Mouse (Mus musculus): ENCODE data around the gene Stat3. TPM values are rescaled to one million over a fixed set of nuclear protein-coding genes. Genes with fewer than 3 reads are reported as not detected.

Stat3 gene
- polyA plus RNA-seq, 1 experiment from 2014 or later: 24.6 TPM

DNA sequence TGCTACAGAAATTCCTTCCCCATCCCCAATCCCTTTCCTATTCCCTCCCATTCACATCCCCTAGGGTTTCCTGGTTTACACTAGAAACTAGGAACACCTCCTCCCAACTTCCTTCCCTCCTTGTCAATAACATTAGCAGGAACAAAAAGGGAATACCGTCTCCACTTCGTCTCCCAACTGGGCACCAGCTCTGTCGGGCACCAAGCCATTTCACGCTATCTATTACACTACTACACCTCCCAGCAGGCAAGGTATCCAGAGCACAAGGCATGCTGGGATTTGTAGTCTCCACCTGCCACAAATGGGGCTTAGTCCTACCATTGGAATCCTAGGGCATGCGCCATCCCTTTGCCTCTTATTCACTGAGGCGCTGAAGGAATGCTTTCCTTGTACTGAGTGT, 21.2 kb upstream of the Stat3 start:
- Histone ChIP-seq H3K4me2 (0 out of 2 replicates have a peak overlapping the region, but pooled peaks have one; percentile 1), H3K9me3 (replicated peaks) (no peaks in the 10 kb centered on the region), H3K4me3 (no peak overlapping the region), H3K9ac (no peak overlapping the region), H3K4me1 (peaks cover 11% of the 10 kb centered on the region), H3K27ac (no peak overlapping the region), H3K36me3 (ENCODE audit: poor library complexity, severe bottlenecking) (no peaks in the 10 kb centered on the region), H3K27me3 (peaks cover 45% of the 10 kb centered on the region)
- WGBS: 12% methylated on average over 6 of the region's 6 CpGs
- peak; percentile 80 for ATAC-seq

DNA sequence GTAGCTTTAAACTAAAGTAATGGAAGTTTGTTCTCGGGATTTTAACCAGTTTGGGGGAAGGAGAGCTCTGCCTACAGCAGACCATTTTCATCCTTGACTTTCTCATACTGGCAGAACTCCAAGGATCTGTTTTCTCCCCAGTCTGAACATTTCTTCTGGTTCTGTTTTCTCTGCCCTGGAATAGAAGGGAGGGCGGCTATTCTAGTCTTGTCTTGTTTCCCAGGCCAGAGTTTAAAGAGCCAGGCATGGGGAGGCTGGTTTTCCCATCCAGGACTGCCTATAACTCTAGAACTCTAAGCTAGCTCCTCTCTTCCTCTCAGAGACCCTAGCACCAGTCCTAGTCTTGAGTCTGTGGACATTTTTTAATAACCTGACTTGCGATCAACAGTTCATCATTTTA, 20.5 kb upstream of the Stat3 start:
- 32% methylated on average over 3 of the region's 3 CpGs for WGBS
- ATAC-seq: no peak
- H3K36me3 ChIP-seq (ENCODE audit: poor library complexity, severe bottlenecking): no peaks in the 10 kb centered on the region

DNA sequence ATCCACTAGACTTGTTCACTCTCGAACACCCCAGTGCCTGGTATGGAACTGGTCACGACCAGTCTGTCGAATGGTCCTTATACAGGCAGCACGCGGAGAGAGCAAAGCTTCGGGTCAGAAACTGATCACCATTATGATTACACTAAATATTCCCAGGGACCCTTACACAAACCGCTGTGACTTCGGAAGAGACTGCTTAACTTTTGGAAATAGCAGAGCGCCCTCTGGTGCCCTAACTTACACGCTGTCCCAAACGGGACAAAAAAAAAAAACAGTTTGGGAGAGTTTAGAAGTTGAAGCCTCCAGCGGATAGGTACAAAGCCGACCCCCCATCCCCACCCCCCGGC, 20.1 kb upstream of the Stat3 start:
- Histone ChIP-seq H3K4me3 (peak overlapping the region; percentile 28; the same call in 1 of the 2 replicates), H3K27ac (no peak overlapping the region), H3K27me3 (peaks cover 39% of the 10 kb centered on the region), H3K9ac (peak overlapping the region; percentile 37; the same call in 1 of the 2 replicates), H3K4me1 (peaks cover 11% of the 10 kb centered on the region), H3K9me3 (replicated peaks) (no peaks in the 10 kb centered on the region), H3K36me3 (ENCODE audit: poor library complexity, severe bottlenecking) (no peaks in the 10 kb centered on the region), H3K4me2 (peak overlapping the region; percentile 47)
- no peak for ATAC-seq
- 4% methylated on average over 14 of the region's 14 CpGs for WGBS

More for the DNA sequence above, 20.5 kb upstream of the Stat3 start:
- no peaks in the 10 kb centered on the region for H3K9me3 ChIP-seq (replicated peaks)
- H3K4me2 ChIP-seq: no peak overlapping the region
- no peak overlapping the region for H3K4me3 ChIP-seq
- no peak overlapping the region for H3K9ac ChIP-seq
- H3K27ac ChIP-seq: no peak overlapping the region
- H3K27me3 ChIP-seq: peaks cover 39% of the 10 kb centered on the region
- peaks cover 11% of the 10 kb centered on the region for H3K4me1 ChIP-seq

DNA sequence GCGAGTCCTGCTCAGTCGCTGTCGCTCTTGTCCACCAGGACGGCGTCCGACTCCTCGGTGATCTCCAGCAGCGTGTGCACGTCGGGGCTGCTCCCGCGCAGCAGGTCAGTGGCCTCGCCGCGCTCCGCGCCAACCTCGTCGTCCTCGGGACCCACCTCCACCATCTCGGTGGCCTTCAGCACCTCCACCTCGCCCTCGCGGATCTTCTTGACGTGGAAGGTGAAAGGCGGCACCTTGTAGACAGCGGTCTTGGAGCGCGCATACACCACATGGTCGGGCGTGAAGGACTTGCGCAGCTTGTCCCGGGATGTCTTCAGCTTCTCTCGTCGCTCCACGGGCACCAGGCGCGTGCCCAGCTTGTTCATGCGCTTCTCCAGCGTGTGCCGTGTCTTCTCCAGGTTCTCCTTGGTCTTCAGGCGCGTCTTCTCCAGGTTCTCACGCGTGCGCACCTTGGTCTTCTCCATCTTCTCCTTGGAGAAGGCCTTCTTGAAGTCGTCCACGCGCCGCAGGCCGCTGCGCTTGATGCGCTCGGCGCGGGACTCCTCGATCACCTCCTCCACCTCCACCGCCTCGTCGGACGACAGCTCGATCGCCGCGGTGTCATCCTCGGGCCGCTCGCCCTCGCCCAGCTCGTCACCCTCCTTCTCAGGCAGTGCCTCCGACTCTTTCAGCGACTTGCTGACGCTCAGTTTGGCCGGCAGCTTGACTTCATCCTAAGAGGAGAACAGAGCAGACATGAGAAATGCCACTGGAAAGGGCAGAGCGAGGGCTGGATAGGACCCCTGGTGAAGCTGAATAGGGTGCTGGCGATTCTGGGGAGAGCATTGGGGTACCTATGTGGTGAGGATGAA, 19.5 kb upstream of the Stat3 start:
- peaks cover 39% of the 10 kb centered on the region for H3K27me3 ChIP-seq
- H3K4me1 ChIP-seq: peaks cover 11% of the 10 kb centered on the region
- peak overlapping the region; percentile 37 for H3K9ac ChIP-seq
- 8% methylated on average over 76 of the region's 76 CpGs for WGBS
- no peak overlapping the region for H3K27ac ChIP-seq
- peak overlapping the region; percentile 28 for H3K4me3 ChIP-seq
- peak overlapping the region; percentile 47 for H3K4me2 ChIP-seq
- H3K9me3 ChIP-seq (replicated peaks): no peaks in the 10 kb centered on the region
- no peaks in the 10 kb centered on the region for H3K36me3 ChIP-seq (ENCODE audit: poor library complexity, severe bottlenecking)
- ATAC-seq: 0 out of 2 replicates have a peak, but pooled peaks have one; percentile 27

DNA sequence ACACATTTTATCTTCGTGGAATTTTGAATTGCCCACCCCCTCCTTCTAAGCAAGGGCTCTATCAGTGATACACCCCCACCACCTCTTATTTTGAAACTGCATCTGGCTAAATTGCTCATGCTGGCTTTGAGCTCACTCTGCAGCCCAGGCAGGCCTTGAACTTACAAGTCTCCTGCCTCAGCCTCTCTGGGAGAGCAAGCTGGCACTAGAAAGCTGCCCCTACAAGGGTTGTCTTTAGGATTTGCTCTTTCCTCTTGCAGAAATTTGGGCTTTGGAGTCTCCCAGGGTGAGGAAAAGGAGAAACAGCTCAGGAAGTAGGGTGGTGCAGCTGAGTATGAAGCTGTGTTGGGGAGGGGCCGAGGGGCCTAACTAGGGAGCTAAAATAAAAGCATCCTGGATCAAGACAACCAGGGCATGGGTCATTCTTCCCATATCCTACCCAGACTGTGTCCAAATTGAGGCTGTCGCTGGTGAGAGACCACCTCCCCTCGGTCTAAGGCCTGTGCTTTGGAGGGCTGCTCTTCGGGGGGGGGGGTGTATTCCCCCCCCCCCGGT, 18.7 kb upstream of the Stat3 start:
- peaks cover 11% of the 10 kb centered on the region for H3K4me1 ChIP-seq
- no peak overlapping the region for H3K9ac ChIP-seq
- no peaks in the 10 kb centered on the region for H3K9me3 ChIP-seq (replicated peaks)
- whole genome bisulfite sequencing: 40% methylated on average over 6 of the region's 6 CpGs
- no peak overlapping the region for H3K4me3 ChIP-seq
- no peaks in the 10 kb centered on the region for H3K36me3 ChIP-seq (ENCODE audit: poor library complexity, severe bottlenecking)
- peaks cover 43% of the 10 kb centered on the region for H3K27me3 ChIP-seq
- H3K27ac ChIP-seq: no peak overlapping the region
- no peak for ATAC-seq
- H3K4me2 ChIP-seq: no peak overlapping the region

DNA sequence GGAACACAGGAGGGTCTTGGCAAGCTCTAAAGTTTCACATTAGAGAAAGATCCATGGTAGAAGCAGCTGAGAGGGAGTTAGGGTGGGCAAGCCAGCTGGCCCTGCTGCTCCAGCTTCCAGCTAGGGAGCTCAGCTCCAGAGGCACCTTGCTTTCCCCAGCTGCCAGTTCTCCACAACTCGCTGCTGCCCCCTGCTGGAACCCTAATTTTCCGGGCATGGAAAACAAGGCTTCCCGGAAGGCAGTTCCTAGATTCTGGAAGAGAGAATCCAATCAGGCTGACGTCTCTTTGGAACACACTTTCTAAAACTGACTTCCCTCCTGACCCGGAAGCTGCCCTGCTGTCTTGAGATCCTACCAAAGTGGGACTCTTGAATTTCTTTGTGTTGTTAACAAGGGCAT, 17.9 kb upstream of the Stat3 start:
- Histone ChIP-seq H3K4me3 (no peak overlapping the region), H3K27me3 (peaks cover 41% of the 10 kb centered on the region), H3K9ac (no peak overlapping the region), H3K4me1 (peaks cover 12% of the 10 kb centered on the region), H3K9me3 (replicated peaks) (no peaks in the 10 kb centered on the region), H3K4me2 (no peak overlapping the region), H3K36me3 (ENCODE audit: poor library complexity, severe bottlenecking) (no peaks in the 10 kb centered on the region), H3K27ac (no peak overlapping the region)
- peak; percentile 65 for ATAC-seq
- 0% methylated on average over 5 of the region's 5 CpGs for WGBS

DNA sequence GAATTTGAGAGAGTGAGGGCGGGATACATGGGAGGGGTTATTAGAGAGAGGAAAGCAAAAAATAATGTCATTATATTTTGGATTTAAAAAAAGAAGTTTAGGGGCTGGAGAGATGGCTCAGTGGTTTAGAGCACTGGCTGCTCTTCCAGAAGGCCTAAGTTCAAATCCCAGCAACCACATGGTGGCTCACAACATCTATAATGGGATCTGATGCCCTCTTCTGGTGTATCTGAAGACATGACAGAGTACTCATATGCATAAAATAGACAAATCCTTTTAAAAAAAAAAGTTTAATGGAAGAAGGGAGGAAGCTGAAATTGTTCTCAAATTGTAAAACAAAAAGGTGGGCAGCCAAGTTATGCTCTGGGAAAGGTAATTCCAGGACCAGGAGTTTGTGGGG, 10.2 kb upstream of the Stat3 start:
- no peaks in the 10 kb centered on the region for H3K9me3 ChIP-seq (replicated peaks)
- H3K27me3 ChIP-seq: peaks cover 4% of the 10 kb centered on the region; the same call in 1 of the 2 replicates
- H3K27ac ChIP-seq: no peak overlapping the region
- WGBS: 87% methylated on average over 1 of the region's 1 CpGs
- H3K4me2 ChIP-seq: no peak overlapping the region
- no peak overlapping the region for H3K4me3 ChIP-seq
- no peak overlapping the region for H3K9ac ChIP-seq
- H3K4me1 ChIP-seq: peaks cover 13% of the 10 kb centered on the region; the same call in 1 of the 2 replicates
- ATAC-seq: no peak
- no peaks in the 10 kb centered on the region for H3K36me3 ChIP-seq (ENCODE audit: poor library complexity, severe bottlenecking)

DNA sequence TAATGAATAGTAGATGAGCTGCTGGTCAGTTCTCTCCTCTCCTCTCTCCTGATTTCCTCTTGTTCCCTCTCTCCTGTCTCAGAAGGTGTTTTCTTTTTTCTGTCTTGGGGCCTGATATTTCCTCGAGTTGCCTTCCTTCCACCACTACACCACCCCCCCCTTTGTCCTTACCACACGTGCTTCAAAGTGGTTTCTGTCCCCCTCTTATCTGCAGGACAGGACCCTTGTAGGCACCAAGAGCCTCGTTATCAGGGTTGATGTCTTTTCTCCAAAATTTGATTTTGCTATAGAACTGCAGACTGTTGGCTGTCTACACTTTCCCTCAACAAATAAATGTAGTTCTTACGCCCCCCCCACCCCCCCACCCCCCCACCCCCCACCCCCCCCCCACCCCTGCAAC, 9.0 kb upstream of the Stat3 start:
- H3K4me1 ChIP-seq: peaks cover 13% of the 10 kb centered on the region; the same call in 1 of the 2 replicates
- no peaks in the 10 kb centered on the region for H3K36me3 ChIP-seq (ENCODE audit: poor library complexity, severe bottlenecking)
- no peak overlapping the region for H3K4me2 ChIP-seq
- no peak overlapping the region for H3K27ac ChIP-seq
- H3K4me3 ChIP-seq: no peak overlapping the region
- WGBS: 51% methylated on average over 4 of the region's 4 CpGs
- no peaks in the 10 kb centered on the region for H3K9me3 ChIP-seq (replicated peaks)
- ATAC-seq: no peak
- no peak overlapping the region for H3K9ac ChIP-seq
- peaks cover 3% of the 10 kb centered on the region; the same call in 1 of the 2 replicates for H3K27me3 ChIP-seq

DNA sequence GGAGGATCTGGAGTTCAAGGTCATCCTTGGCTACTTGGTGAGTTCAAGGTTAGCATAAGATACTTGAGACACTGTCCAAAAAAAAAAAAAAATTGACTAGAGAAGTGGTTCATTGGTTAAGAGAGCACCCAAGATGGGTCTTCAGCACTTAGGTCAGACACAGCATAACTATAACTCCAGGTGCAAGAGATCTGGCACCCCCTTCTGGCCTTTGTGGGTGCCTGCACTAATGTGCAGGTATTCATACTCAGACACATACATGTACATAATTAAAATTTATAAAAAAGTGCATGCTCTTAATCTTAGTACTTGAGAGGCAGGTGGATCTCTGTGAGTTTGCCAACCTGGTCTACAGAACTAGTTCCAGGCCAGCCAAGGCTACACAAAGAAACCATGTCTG, 8.2 kb upstream of the Stat3 start:
- H3K4me1 ChIP-seq: peaks cover 13% of the 10 kb centered on the region; the same call in 1 of the 2 replicates
- no peak overlapping the region for H3K27ac ChIP-seq
- no peak overlapping the region for H3K9ac ChIP-seq
- H3K36me3 ChIP-seq (ENCODE audit: poor library complexity, severe bottlenecking): no peaks in the 10 kb centered on the region
- H3K9me3 ChIP-seq (replicated peaks): no peaks in the 10 kb centered on the region
- H3K4me3 ChIP-seq: no peak overlapping the region
- no peak overlapping the region for H3K4me2 ChIP-seq
- H3K27me3 ChIP-seq: no peaks in the 10 kb centered on the region
- no peak for ATAC-seq

DNA sequence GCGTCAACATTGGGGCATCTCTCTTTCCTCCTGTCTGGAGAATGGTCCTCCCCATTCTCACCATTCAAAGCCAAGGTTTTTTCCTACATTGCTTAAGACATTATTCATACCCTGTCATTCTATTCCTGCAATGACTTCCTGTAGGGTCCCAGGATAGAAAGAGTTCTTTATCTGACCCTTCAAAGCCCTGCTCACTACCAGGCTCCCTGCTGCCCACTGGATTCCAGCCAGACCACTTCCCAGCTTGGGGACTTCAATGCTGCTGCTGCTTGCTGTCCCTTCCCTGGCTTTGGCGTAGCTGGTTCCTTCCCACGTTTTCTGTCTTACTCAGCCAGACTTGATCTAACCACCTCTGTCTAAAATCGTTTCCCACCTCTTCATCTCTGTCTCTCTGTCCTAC, 7.5 kb upstream of the Stat3 start:
- no peaks in the 10 kb centered on the region for H3K9me3 ChIP-seq (replicated peaks)
- 42% methylated on average over 4 of the region's 4 CpGs for WGBS
- no peak for ATAC-seq
- no peak overlapping the region for H3K4me3 ChIP-seq
- no peak overlapping the region for H3K9ac ChIP-seq
- H3K36me3 ChIP-seq (ENCODE audit: poor library complexity, severe bottlenecking): no peaks in the 10 kb centered on the region
- H3K4me2 ChIP-seq: no peak overlapping the region
- peaks cover 8% of the 10 kb centered on the region; the same call in 1 of the 2 replicates for H3K4me1 ChIP-seq
- H3K27me3 ChIP-seq: no peaks in the 10 kb centered on the region
- no peak overlapping the region for H3K27ac ChIP-seq

DNA sequence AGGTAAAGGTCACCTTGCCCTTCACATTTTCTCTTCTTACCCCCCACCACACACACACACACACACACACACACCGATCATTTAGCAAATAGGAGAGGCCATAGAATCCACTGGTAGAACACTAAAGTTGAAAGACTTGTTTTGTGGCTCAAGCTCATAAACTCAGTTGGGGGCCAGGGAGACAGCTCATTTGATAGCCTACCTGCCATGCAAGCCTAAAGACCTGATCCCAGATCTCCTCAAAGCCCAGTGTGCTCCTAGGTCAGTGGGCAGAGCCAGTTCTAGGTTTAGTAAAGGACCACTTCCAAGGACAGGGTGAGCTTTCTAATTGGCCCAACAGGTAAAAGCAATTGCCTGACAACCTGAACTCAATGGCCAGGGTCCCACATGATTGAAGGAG, 3.0 kb upstream of the Stat3 start:
- ATAC-seq: no peak
- 93% methylated on average over 1 of the region's 1 CpGs for WGBS
- no peaks in the 10 kb centered on the region for H3K36me3 ChIP-seq (ENCODE audit: poor library complexity, severe bottlenecking)

DNA sequence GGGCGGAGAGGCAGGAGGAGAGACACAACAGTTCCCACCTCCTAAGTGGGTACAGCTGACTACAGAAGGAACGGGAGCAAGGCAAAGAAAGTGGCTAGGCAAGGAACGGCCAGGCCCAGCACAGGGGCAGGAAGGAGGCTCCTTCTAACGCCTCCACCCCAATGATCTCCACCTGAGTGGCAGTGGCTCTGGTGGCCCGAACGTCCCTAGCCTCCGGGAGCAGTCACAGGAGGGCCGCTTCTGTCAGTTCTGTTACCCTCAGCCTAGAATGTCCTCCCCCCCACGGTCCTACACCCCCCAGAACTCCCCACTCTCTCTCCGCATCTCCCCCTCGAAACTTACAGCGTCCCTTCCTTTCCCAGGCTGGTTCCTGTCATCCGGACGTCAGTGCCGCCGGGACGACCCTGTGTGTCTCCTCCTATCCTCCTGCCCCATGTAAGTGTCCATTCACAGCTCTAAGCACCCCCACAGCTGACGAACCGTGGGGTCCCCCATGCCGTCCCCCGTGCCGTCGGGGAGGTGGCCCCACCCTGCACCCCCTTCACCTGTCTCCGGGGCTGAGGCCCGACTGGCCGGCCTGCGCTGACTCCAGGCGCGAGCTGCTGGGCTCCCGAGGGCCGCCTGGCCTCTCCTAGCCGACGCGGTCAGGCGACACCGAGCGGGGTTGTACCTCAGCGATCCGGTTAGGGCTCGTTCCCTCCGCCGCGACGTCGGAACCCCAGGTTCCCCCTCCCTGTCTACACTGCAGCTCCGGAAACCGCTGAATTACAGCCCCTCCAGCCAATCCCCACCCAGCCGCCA, 429 bp downstream of the Stat3 start:
- Histone ChIP-seq H3K36me3 (ENCODE audit: poor library complexity, severe bottlenecking) (no peaks in the 10 kb centered on the region), H3K27me3 (0 out of 2 replicates have a peak, but pooled peaks cover 3% of the 10 kb centered on the region)
- WGBS: 0% methylated on average over 47 of the region's 48 CpGs

More for the DNA sequence above, 3.0 kb upstream of the Stat3 start:
- Histone ChIP-seq H3K4me3 (no peak overlapping the region), H3K9ac (no peak overlapping the region), H3K9me3 (replicated peaks) (no peaks in the 10 kb centered on the region), H3K4me1 (peaks cover 23% of the 10 kb centered on the region), H3K27me3 (0 out of 2 replicates have a peak, but pooled peaks cover 3% of the 10 kb centered on the region), H3K4me2 (no peak overlapping the region), H3K27ac (no peak overlapping the region)

More for the DNA sequence above, 429 bp downstream of the Stat3 start:
- Histone ChIP-seq H3K27ac (peak overlapping the region; percentile 10; the same call in 1 of the 2 replicates), H3K4me2 (peak overlapping the region; percentile 76), H3K9ac (peak overlapping the region; percentile 84), H3K4me1 (peaks cover 24% of the 10 kb centered on the region), H3K4me3 (peak overlapping the region; percentile 83), H3K9me3 (replicated peaks) (no peaks in the 10 kb centered on the region)
- peak; percentile 3; the same call in 1 of the 2 replicates for ATAC-seq
